Mouse (Mus musculus): Measurements from ENCODE around the gene Sec31a. TPM values are rescaled to one million over a fixed set of nuclear protein-coding genes. Genes with fewer than 3 reads are reported as not detected.

Sec31a gene
- polyA plus RNA-seq, 1 experiment from 2014 or later, result 54.7 TPM

DNA sequence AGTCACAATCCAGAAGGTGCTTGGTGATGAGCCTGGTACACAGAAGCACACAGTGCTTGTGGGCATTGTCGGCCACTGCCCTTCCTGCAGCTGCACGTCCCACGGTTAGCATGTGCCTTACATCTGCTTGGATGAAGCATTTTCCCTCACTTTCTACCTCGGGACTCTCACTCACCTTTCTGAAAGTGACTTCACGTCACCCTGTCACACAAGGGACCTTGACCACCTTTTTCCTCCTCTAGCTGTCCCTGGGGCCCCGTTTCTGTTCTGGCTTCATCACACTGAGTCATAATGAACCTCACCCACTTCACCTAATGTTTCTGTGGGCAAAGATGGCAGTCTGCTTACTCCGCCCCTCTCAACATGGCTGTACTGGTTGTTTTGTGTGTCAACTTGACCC is 75.0 kb downstream of the Sec31a start:
- ATAC-seq, result no peak
- TF ChIP-seq EP300 (IDR thresholded peaks at IDR 0.05; ENCODE audit: low read depth) (no peak), CTCF (IDR thresholded peaks at IDR 0.05; ENCODE audit: low read depth) (no peak)
- DNase-seq, result no peak
- no peaks in the 10 kb centered on the region for H3K4me1 ChIP-seq (ENCODE audit: insufficient read depth)
- no peaks in the 10 kb centered on the region for H3K36me3 ChIP-seq (replicated peaks; ENCODE audit: insufficient read depth, low read length)
- no peak overlapping the region for H3K4me3 ChIP-seq (ENCODE audit: low read depth, low read length)
- no peak overlapping the region for H3K4me2 ChIP-seq (ENCODE audit: low read depth, low read length)
- no peaks in the 10 kb centered on the region for H3K27me3 ChIP-seq (ENCODE audit: insufficient read depth, low read length)
- no peaks in the 10 kb centered on the region for H3K9me3 ChIP-seq (ENCODE audit: low read length)
- WGBS (ENCODE audit: insufficient replicate concordance), result 82% methylated on average over 7 of the region's 7 CpGs
- no peak overlapping the region for H3K9ac ChIP-seq (replicated peaks)
- no peak overlapping the region for H3K27ac ChIP-seq (ENCODE audit: low read depth)

DNA sequence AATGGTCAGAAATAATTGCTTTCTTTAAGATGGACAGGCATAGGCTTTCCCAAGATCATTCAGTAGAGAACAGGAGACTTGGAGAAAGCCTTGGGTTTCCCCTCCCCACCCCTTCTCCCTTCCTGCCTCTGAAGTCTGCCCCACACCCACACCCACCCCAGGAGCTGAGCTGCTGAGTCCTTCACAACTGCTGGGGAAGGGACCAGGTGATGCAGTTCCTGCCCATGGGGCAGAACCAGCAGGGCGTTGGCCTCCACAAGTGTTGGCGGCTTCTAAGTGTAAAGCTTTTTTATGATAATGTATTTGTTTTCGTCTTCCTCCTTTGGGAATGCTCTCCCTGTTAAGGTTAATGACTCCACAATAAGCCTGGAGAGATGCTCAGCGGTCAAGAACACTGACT is 78.2 kb downstream of the Sec31a start:
- 76% methylated on average over 4 of the region's 4 CpGs for WGBS (ENCODE audit: insufficient replicate concordance)
- Histone ChIP-seq H3K4me2 (ENCODE audit: low read depth, low read length) (no peak overlapping the region), H3K4me3 (ENCODE audit: low read depth, low read length) (no peak overlapping the region), H3K36me3 (replicated peaks; ENCODE audit: insufficient read depth, low read length) (no peaks in the 10 kb centered on the region), H3K9me3 (ENCODE audit: low read length) (no peaks in the 10 kb centered on the region), H3K4me1 (ENCODE audit: insufficient read depth) (no peaks in the 10 kb centered on the region), H3K27me3 (ENCODE audit: insufficient read depth, low read length) (no peaks in the 10 kb centered on the region), H3K9ac (replicated peaks) (no peak overlapping the region), H3K27ac (ENCODE audit: low read depth) (no peak overlapping the region)
- DNase-seq (no peak), ATAC-seq (no peak)
- TF ChIP-seq EP300 (IDR thresholded peaks at IDR 0.05; ENCODE audit: low read depth), result no peak
- TF ChIP-seq CTCF (IDR thresholded peaks at IDR 0.05; ENCODE audit: low read depth), result no peak

DNA sequence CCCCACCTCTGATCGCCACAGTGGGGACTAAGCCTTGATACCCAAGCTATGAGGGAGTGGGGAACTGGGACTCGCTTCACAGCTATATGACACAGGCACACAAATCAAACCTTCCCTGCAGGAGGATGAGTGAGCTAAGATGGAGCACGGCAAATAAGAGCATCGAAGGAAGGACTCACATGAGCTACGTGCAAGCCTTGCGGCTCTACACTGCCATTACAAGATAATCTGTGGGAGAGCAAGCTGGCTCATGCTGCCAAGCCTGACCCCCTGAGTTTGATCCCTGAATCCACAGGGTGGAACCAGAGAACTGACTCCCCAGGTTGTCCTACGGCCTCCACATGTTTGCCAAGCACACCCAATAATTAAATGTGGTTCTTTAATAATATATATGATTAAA is 79.2 kb downstream of the Sec31a start:
- ATAC-seq (no peak), DNase-seq (no peak)
- 84% methylated on average over 7 of the region's 7 CpGs for WGBS (ENCODE audit: insufficient replicate concordance)
- no peak overlapping the region for H3K27ac ChIP-seq (ENCODE audit: low read depth)
- H3K4me3 ChIP-seq (ENCODE audit: low read depth, low read length), result no peak overlapping the region
- H3K4me1 ChIP-seq (ENCODE audit: insufficient read depth), result no peaks in the 10 kb centered on the region
- TF ChIP-seq EP300 (IDR thresholded peaks at IDR 0.05; ENCODE audit: low read depth) (no peak), CTCF (IDR thresholded peaks at IDR 0.05; ENCODE audit: low read depth) (no peak)
- H3K36me3 ChIP-seq (replicated peaks; ENCODE audit: insufficient read depth, low read length), result no peaks in the 10 kb centered on the region
- no peak overlapping the region for H3K9ac ChIP-seq (replicated peaks)
- H3K4me2 ChIP-seq (ENCODE audit: low read depth, low read length), result no peak overlapping the region
- no peaks in the 10 kb centered on the region for H3K27me3 ChIP-seq (ENCODE audit: insufficient read depth, low read length)
- H3K9me3 ChIP-seq (ENCODE audit: low read length), result no peaks in the 10 kb centered on the region

DNA sequence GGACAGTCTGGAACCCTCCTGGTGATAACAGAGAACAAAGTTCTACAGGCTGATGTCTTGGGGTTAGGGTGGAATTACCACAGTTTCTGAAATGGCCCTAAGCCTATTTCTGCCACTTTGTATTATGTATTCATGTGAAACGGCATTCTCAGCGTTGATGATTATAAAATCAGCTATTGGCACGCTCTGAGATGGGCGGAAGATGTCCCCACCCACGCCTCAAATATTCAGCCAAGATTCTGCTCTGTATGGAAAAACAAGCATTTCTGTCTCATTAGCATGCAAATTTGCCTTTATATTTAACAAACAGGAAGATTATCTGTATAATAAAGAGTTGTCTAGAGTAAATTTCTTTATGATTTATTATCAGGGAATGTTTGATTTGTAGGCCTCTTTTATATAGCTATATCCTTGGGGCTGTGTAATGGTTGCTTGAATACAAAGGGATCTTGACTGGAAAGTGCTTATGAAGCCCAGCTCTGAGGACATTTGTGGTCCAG is 80.4 kb downstream of the Sec31a start:
- whole genome bisulfite sequencing (ENCODE audit: insufficient replicate concordance), result 88% methylated on average over 5 of the region's 5 CpGs
- no peak overlapping the region for H3K4me2 ChIP-seq (ENCODE audit: low read depth, low read length)
- H3K4me1 ChIP-seq (ENCODE audit: insufficient read depth), result no peaks in the 10 kb centered on the region
- no peak for TF ChIP-seq CTCF (IDR thresholded peaks at IDR 0.05; ENCODE audit: low read depth)
- TF ChIP-seq EP300 (IDR thresholded peaks at IDR 0.05; ENCODE audit: low read depth), result no peak
- ATAC-seq, result no peak
- no peak overlapping the region for H3K9ac ChIP-seq (replicated peaks)
- no peak overlapping the region for H3K4me3 ChIP-seq (ENCODE audit: low read depth, low read length)
- no peaks in the 10 kb centered on the region for H3K36me3 ChIP-seq (replicated peaks; ENCODE audit: insufficient read depth, low read length)
- H3K27ac ChIP-seq (ENCODE audit: low read depth), result no peak overlapping the region
- no peaks in the 10 kb centered on the region for H3K9me3 ChIP-seq (ENCODE audit: low read length)
- H3K27me3 ChIP-seq (ENCODE audit: insufficient read depth, low read length), result no peaks in the 10 kb centered on the region
- DNase-seq, result no peak

- 56% methylated on average over 6 of the region's 6 CpGs for WGBS (ENCODE audit: insufficient replicate concordance)
- no peaks in the 10 kb centered on the region for H3K36me3 ChIP-seq (replicated peaks; ENCODE audit: insufficient read depth, low read length)
- H3K9me3 ChIP-seq (ENCODE audit: low read length), result no peaks in the 10 kb centered on the region
- no peaks in the 10 kb centered on the region for H3K4me1 ChIP-seq (ENCODE audit: insufficient read depth)
- DNase-seq (no peak), ATAC-seq (no peak)
- no peak overlapping the region for H3K4me2 ChIP-seq (ENCODE audit: low read depth, low read length)
- H3K9ac ChIP-seq (replicated peaks), result no peak overlapping the region
- H3K27me3 ChIP-seq (ENCODE audit: insufficient read depth, low read length), result no peaks in the 10 kb centered on the region
- TF ChIP-seq EP300 (IDR thresholded peaks at IDR 0.05; ENCODE audit: low read depth) (no peak), CTCF (IDR thresholded peaks at IDR 0.05; ENCODE audit: low read depth) (no peak)
- no peak overlapping the region for H3K27ac ChIP-seq (ENCODE audit: low read depth)
- no peak overlapping the region for H3K4me3 ChIP-seq (ENCODE audit: low read depth, low read length)
Observed at GRCm38 (mm10) chr5:100334686-100335085, 81.3 kb downstream of the Sec31a start.

- ATAC-seq, result no peak
- no peaks in the 10 kb centered on the region for H3K9me3 ChIP-seq (ENCODE audit: low read length)
Observed at GRCm38 (mm10) chr5:100333607-100334380, 82.2 kb downstream of the Sec31a start.

More at GRCm38 (mm10) chr5:100333607-100334380, 82.2 kb downstream of the Sec31a start:
- Histone ChIP-seq H3K27me3 (ENCODE audit: insufficient read depth, low read length) (no peaks in the 10 kb centered on the region), H3K9ac (replicated peaks) (no peak overlapping the region), H3K4me2 (ENCODE audit: low read depth, low read length) (0 out of 2 replicates have a peak overlapping the region, but pooled peaks have one; percentile 27), H3K4me1 (ENCODE audit: insufficient read depth) (no peaks in the 10 kb centered on the region), H3K27ac (ENCODE audit: low read depth) (no peak overlapping the region), H3K4me3 (ENCODE audit: low read depth, low read length) (no peak overlapping the region), H3K36me3 (replicated peaks; ENCODE audit: insufficient read depth, low read length) (no peaks in the 10 kb centered on the region)
- TF ChIP-seq CTCF (IDR thresholded peaks at IDR 0.05; ENCODE audit: low read depth) (no peak), EP300 (IDR thresholded peaks at IDR 0.05; ENCODE audit: low read depth) (no peak)
- no peak for DNase-seq
- 45% methylated on average over 14 of the region's 14 CpGs for WGBS (ENCODE audit: insufficient replicate concordance)

Data from liver, postnatal 0 days (tissue).